ENCODE assay signal across 11 mouse cellular contexts in genomic region chr13:17185253-17185652, GRCm38 (mm10).
DNase-seq lines count a peak whose midpoint lies in the region; ATAC-seq lines count a peak whose summit lies in the region.
"Had no signal": no experiment of that assay in that cellular context is flagged by ENCODE, and none has a peak within 500 bp of the region (broad histone marks: within the 10 kb centered on the region; RNA-seq: fewer than 3 reads in every experiment).

No protein-coding gene starts in this region.

- H3K4me3 ChIP-seq in lung, embryonic 16.5 days (ENCODE audit: low read length) = no peak overlapping the region
- no peak overlapping the region for H3K4me3 ChIP-seq in limb, embryonic 12.5 days (replicated peaks)
- H3K4me3 ChIP-seq: neural tube, embryonic 12.5 days; stomach, embryonic 15.5 days had no signal

- no peaks in the 10 kb centered on the region for H3K27me3 ChIP-seq in lung, embryonic 16.5 days (ENCODE audit: control insufficient read depth, insufficient read depth, low read depth, low read length)
- H3K27me3 ChIP-seq in limb, embryonic 12.5 days = no peaks in the 10 kb centered on the region
- H3K27me3 ChIP-seq: neural tube, embryonic 12.5 days; stomach, embryonic 15.5 days had no signal

- no peaks in the 10 kb centered on the region for H3K36me3 ChIP-seq in lung, embryonic 16.5 days (ENCODE audit: control insufficient read depth, insufficient read depth, low read length)
- H3K36me3 ChIP-seq in limb, embryonic 12.5 days = no peaks in the 10 kb centered on the region
- H3K36me3 ChIP-seq: neural tube, embryonic 12.5 days; stomach, embryonic 15.5 days had no signal

- peaks cover 7% of the 10 kb centered on the region; the same call in 1 of the 2 replicates for H3K4me1 ChIP-seq in lung, embryonic 16.5 days (replicated peaks; ENCODE audit: control insufficient read depth, insufficient read depth, low read length)
- H3K4me1 ChIP-seq in limb, embryonic 12.5 days (replicated peaks) = peaks cover 20% of the 10 kb centered on the region
- H3K4me1 ChIP-seq: neural tube, embryonic 12.5 days had no signal

- no peak overlapping the region for H3K9ac ChIP-seq in lung, embryonic 16.5 days (ENCODE audit: low read length)
- no peak overlapping the region for H3K9ac ChIP-seq in limb, embryonic 12.5 days (replicated peaks)
- H3K9ac ChIP-seq: neural tube, embryonic 12.5 days; stomach, embryonic 15.5 days had no signal

- H3K4me2 ChIP-seq in lung, embryonic 16.5 days (ENCODE audit: low read depth, low read length) = peak overlapping the region; percentile 22; the same call in 1 of the 2 replicates
- peak overlapping the region; percentile 33 for H3K4me2 ChIP-seq in limb, embryonic 12.5 days
- H3K4me2 ChIP-seq: neural tube, embryonic 12.5 days; stomach, embryonic 15.5 days had no signal

- 24% methylated on average over 8 of the region's 8 CpGs for WGBS in lung, embryonic 16.5 days
- WGBS in limb, embryonic 12.5 days = 7% methylated on average over 8 of the region's 8 CpGs

- 0 out of 2 replicates have a peak, but pooled peaks have one; percentile 26 for ATAC-seq in lung, embryonic 16.5 days (ENCODE audit: low read depth)
- ATAC-seq in limb, embryonic 12.5 days (ENCODE audit: insufficient number of reproducible peaks, insufficient read depth, low FRiP score, low TSS enrichment, low read depth) = peak; percentile 95

- H3K27ac ChIP-seq in lung, embryonic 16.5 days (ENCODE audit: low read length) = no peak overlapping the region
- H3K27ac ChIP-seq in limb, embryonic 12.5 days = 0 out of 2 replicates have a peak overlapping the region, but pooled peaks have one; percentile 23
- H3K27ac ChIP-seq: neural tube, embryonic 12.5 days; stomach, embryonic 15.5 days had no signal

- H3K9me3 ChIP-seq in lung, embryonic 16.5 days (ENCODE audit: control insufficient read depth, low read length) = no peaks in the 10 kb centered on the region
- H3K9me3 ChIP-seq in limb, embryonic 12.5 days = no peaks in the 10 kb centered on the region
- H3K9me3 ChIP-seq: neural tube, embryonic 12.5 days; stomach, embryonic 15.5 days had no signal

- DNase-seq in lung, postnatal 10 days = no peak
- DNase-seq in embryo, embryonic 11.5 days (ENCODE audit: low read depth, low spot score) = peak; percentile 42
- peak; percentile 15 for DNase-seq in thymus, postnatal 14 days
- DNase-seq in adrenal gland, postnatal 36 days = no peak
- DNase-seq in cerebellum, adult 18-20 months = no peak
- DNase-seq in T-cell, adult 2 months (ENCODE audit: low spot score) = no peak
- DNase-seq: cerebellum, adult 11 months had no signal

Comparison
In these comparisons a context has a peak if more than half of its experiments do, and no peak if none do; other contexts are left out.
1. DNase-seq: peak in embryo, embryonic 11.5 days (single experiment) and thymus, postnatal 14 days (single experiment); none in lung, postnatal 10 days (single experiment), adrenal gland, postnatal 36 days (0 of 2), cerebellum, adult 18-20 months (0 of 2) and T-cell, adult 2 months (single experiment).